Mouse (Mus musculus) ES-E14 (cell line): ENCODE data around the gene Elmo3. TPM values are rescaled to one million over a fixed set of nuclear protein-coding genes. Genes with fewer than 3 reads are reported as not detected.

Source experiments
- DNase-seq: peaks from one replicate; pipeline ENCODE4 v3.0.0-alpha.2; 2013; ENCODE audit warnings: low read depth, low spot score
- H3K27ac ChIP-seq: 2 replicates; pipeline ENCODE4 v1.5.1; 2012; ENCODE audit warnings: low read depth, mild to moderate bottlenecking, low read length, moderate library complexity, mixed read lengths; ENCODE audit not compliant: poor library complexity, insufficient read depth, severe bottlenecking
- H3K36me3 ChIP-seq: 2 replicates; pipeline ENCODE4 v1.6.1; 2012; ENCODE audit warnings: mild to moderate bottlenecking, low read length, moderate library complexity, mixed read lengths; ENCODE audit not compliant: control insufficient read depth, poor library complexity, insufficient read depth, severe bottlenecking
- H3K4me1 ChIP-seq, 2 experiments: fragments of 150-350 bp in 1 of 2; sonication (generic) in 1 of 2; 2 replicates each; pipeline ENCODE4 v1.6.1; 2012; ENCODE audit warnings: low read length in 2 of 2, mild to moderate bottlenecking in 1 of 2, mixed read lengths in 1 of 2; ENCODE audit not compliant: control insufficient read depth in 2 of 2, insufficient read depth in 2 of 2, poor library complexity in 1 of 2
- H3K4me3 ChIP-seq, 2 experiments: fragments of 150-350 bp in 1 of 2; sonication (generic) in 1 of 2; 2 replicates each; pipeline ENCODE4 v1.5.1; 2012; ENCODE audit warnings: low read length in 2 of 2, low read depth in 1 of 2, mild to moderate bottlenecking in 1 of 2, mixed read lengths in 1 of 2; ENCODE audit not compliant: insufficient read depth in 1 of 2, poor library complexity in 1 of 2, severe bottlenecking in 1 of 2
- H3K9ac ChIP-seq: 2 replicates; pipeline ENCODE4 v1.6.1; 2012; ENCODE audit warnings: low read depth, mild to moderate bottlenecking, low read length, mixed read lengths; ENCODE audit not compliant: poor library complexity, insufficient read depth, severe bottlenecking
- H3K9me3 ChIP-seq: fragments of 150-350 bp; sonication (generic); 2 replicates; pipeline ENCODE4 v1.6.1; 2012; ENCODE audit warnings: low read depth, mild to moderate bottlenecking, low read length; ENCODE audit not compliant: control insufficient read depth, insufficient read depth
- CHD2 ChIP-seq: IDR thresholded peaks from 2 replicates; pipeline ENCODE4 v1.6.1; 2014; ENCODE audit warnings: mild to moderate bottlenecking, low read depth, low read length, inconsistent platforms
- HCFC1 ChIP-seq: IDR thresholded peaks from 2 replicates; pipeline ENCODE4 v1.6.1; 2012; ENCODE audit warnings: low read length, inconsistent platforms, borderline replicate concordance; ENCODE audit not compliant: insufficient read depth
- MAFK ChIP-seq: IDR thresholded peaks from 2 replicates; pipeline ENCODE4 v1.6.1; 2014; ENCODE audit warnings: mild to moderate bottlenecking, low read depth, low read length, inconsistent platforms; ENCODE audit not compliant: insufficient read depth
- ZC3H11A ChIP-seq: IDR thresholded peaks from 2 replicates; pipeline ENCODE4 v1.6.1; 2012; ENCODE audit warnings: low read depth, mild to moderate bottlenecking, inconsistent platforms, low read length, borderline replicate concordance
- ZNF384 ChIP-seq: IDR thresholded peaks from 2 replicates; pipeline ENCODE4 v1.6.1; 2012; ENCODE audit warnings: low read depth, low read length, inconsistent platforms
- in situ Hi-C, 2 experiments: fragments of 600-800 bp; cut with MboI; formaldehyde crosslinking; loops; one replicate each; pipeline ENCODE4 v1.15.1; 2025; ENCODE audit warnings: low sequenced_read_pairs in 2 of 2, inconsistent platforms in 1 of 2; ENCODE audit not compliant: unreplicated experiment in 2 of 2
- total RNA-seq: library from RNA; depleted of rRNA; stranded (reverse); fragments of 300-350 nt; gene quantifications from 2 replicates; pipeline ENCODE4 v1.2.3, GENCODE M21; 2012

The Elmo3 gene
- total RNA-seq, 1 experiment = 3.5 TPM

DNA sequence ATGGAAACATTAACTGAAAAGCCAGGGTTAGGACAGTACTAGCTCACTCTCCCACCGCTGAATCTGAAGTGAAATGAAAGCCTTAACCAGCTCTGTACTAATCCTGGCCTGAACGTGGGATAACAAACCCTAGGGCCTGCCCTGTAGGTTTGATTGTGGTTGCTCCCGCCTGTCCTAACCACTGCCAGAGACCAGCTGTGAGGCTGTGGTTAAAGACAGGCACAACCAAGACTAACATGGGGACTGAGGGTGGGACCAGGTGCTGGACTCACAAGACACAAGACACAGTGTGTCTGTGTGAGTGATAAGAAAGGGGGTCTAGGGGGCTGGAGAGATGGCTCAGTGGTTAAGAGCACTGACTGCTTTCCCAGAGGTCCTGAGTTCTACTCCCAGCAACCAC, 24.8 kb upstream of the Elmo3 start:
- no peak overlapping the region for H3K27ac ChIP-seq
- in situ Hi-C loops = no loop called here
- H3K9me3 ChIP-seq = no peaks in the 10 kb centered on the region
- peaks cover 5 to 20% of the 10 kb centered on the region in 2 experiments; a peak in 2 of 4 replicates for H3K4me1 ChIP-seq
- no peaks in the 10 kb centered on the region; the same call in 1 of the 2 replicates for H3K36me3 ChIP-seq
- H3K4me3 ChIP-seq = no peak overlapping the region
- no peak overlapping the region for H3K9ac ChIP-seq
- DNase-seq = no peak
- TF ChIP-seq ZNF384 (no peak), MAFK (no peak), CHD2 (no peak), HCFC1 (no peak), ZC3H11A (no peak)

DNA sequence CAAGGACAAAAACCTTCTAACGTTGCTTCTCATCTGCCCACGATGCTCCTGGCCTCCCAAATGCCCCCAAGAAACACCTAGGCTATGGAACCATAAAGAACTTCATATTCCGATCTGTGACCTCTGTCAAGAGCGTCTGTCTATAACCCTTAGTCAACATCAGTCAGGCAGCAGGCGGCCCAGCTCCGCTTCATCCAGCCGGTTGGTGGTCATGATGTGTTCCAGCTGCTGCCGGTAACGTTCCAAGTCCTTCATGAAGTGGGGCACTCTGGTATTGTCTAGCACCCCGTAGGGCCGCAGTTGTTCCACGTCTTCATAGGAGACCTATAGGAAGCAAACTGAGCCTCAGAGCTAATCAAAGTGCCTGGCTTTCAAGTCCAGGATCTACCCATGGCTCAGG, 23.6 kb upstream of the Elmo3 start:
- Histone ChIP-seq H3K4me1 (peaks cover 1 to 18% of the 10 kb centered on the region in 2 experiments; a peak in 1 of 4 replicates), H3K27ac (no peak overlapping the region), H3K36me3 (no peaks in the 10 kb centered on the region; the same call in 1 of the 2 replicates), H3K4me3 (no peak overlapping the region), H3K9ac (no peak overlapping the region), H3K9me3 (no peaks in the 10 kb centered on the region)
- in situ Hi-C loops = no loop called here
- TF ChIP-seq HCFC1 (no peak), ZNF384 (no peak), CHD2 (no peak), ZC3H11A (no peak), MAFK (no peak)
- no peak for DNase-seq

DNA sequence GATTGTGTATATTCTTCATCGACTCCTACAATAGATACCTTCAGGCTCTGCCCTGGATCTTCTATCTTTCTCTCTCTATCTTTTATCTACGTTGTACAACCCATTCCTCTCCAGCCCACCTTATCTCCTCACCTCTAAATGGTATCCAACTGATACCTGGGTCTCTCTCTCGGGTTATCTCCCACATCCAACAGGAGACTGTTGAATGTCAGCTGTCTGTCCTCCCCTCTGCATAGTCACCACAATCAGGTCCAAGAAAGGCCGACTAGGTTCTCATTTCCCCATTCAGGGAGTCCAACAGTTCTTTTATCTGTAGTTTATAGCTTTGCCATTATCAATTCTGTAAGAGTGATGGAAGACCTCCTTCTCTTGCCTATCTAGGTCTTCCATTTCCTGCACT, 23.2 kb upstream of the Elmo3 start:
- Histone ChIP-seq H3K27ac (no peak overlapping the region), H3K9me3 (no peaks in the 10 kb centered on the region), H3K4me1 (peaks cover 0 to 18% of the 10 kb centered on the region in 2 experiments; a peak in 1 of 4 replicates), H3K4me3 (no peak overlapping the region), H3K36me3 (no peaks in the 10 kb centered on the region; the same call in 1 of the 2 replicates), H3K9ac (no peak overlapping the region)
- in situ Hi-C loops = no loop called here
- no peak for DNase-seq
- TF ChIP-seq HCFC1 (no peak), CHD2 (no peak), ZC3H11A (no peak), ZNF384 (no peak), MAFK (no peak)

DNA sequence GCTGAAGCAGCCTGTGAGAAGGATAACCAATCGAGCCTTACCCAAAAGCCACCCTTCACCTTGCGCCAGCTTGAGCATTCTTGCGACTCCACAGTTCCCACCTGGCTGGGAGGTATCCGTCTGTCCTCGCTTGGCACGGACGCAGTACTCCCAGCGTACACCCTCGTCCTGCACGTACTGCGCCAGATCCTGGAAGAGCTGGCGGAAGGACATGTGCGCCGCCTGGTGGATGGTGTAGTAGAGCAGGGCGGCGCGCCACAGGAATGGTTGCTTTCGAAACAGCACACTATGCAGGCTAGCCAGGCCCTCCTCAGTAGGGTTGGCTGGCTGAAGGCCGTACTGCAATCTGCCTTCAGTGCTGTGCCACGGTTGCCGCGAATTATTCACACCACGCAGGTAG, 22.3 kb upstream of the Elmo3 start:
- Histone ChIP-seq H3K27ac (no peak overlapping the region), H3K4me1 (peaks cover 0 to 18% of the 10 kb centered on the region in 2 experiments; a peak in 1 of 4 replicates), H3K36me3 (no peaks in the 10 kb centered on the region; the same call in 1 of the 2 replicates), H3K9ac (peak overlapping the region; percentile 11; the same call in 1 of the 2 replicates), H3K4me3 (peak overlapping the region; percentile 16 to 47; a peak in 2 of 4 replicates), H3K9me3 (no peaks in the 10 kb centered on the region)
- DNase-seq = peak; percentile 83
- TF ChIP-seq ZC3H11A (peak; percentile 71), ZNF384 (no peak)
- in situ Hi-C loops = no loop called here

DNA sequence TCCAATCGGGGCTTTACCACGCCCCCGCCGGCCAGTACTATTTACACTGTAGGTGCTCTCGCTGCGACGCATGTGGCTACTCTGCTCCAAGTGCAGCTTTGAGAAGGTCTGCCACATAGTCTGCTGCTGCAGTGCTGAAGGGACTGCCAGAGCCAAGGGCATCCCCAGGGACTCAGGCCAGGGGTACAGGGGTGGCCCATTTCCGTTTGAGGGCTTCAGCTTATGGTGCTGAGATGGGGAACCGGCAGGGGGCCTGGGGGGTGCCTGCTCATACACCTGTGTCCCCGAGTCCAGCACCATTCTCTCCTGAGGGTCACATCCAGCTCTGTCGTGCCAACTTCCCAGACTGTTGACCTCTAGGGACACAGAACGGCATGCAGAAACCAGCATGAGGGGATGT, 19.9 kb upstream of the Elmo3 start:
- Histone ChIP-seq H3K4me1 (peaks cover 0 to 22% of the 10 kb centered on the region in 2 experiments; a peak in 2 of 4 replicates), H3K4me3 (no peak overlapping the region), H3K9ac (no peak overlapping the region), H3K9me3 (no peaks in the 10 kb centered on the region), H3K27ac (no peak overlapping the region), H3K36me3 (no peaks in the 10 kb centered on the region; the same call in 1 of the 2 replicates)
- in situ Hi-C loops = no loop called here
- no peak for DNase-seq
- no peak for TF ChIP-seq HCFC1
